Mouse (Mus musculus) monocyte, adult 59 days (primary cell): ENCODE measurements around the gene Setdb1. TPM values are rescaled to one million over a fixed set of nuclear protein-coding genes. Genes with fewer than 3 reads are reported as not detected.

Experiments
- total RNA-seq, 2 experiments: library from RNA; stranded (reverse); gene quantifications; one replicate each; pipeline ENCODE4 v1.2.4; 2023

Gene Setdb1
- 10 to 100 TPM; 25.5 to 30.8 TPM for total RNA-seq

DNA sequence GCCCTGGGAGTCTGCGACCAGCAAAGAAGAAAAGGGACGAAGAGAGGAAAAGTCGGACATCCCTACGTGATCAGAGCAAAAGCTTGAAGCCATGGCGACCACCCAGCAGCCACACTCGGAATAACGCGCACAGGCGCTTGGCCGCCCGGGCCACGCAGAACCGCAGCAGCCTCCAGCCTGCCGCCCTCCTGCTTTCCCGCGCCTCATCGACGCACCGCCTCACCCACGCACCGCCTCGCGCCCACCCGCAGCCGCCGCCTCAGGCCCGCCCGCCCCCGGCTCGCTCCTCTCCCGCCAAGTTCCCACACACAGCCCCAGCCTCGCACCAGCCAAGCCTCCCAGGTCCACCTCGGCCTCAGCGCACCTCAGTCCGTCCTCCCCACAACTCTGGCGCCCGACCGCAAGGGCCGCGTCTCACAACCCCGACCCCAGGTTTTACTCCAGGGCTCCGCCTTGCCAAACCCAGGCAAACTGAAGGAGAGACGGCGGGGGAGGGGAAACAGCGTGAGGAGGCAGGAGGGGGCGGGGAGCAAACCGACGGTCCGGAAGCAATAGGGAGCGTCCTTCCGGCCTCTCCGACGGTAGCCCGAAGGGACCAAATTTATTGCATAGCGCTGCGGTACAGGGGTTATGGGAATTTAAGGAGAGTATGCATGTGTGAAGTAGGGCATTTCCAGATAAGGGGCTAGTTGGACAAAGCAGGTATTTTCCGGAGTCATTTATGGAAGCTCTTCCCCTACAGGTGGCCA, at the start of gene Setdb1:
TSS of gene Setdb1 (minus strand) at position 502 of the 749 bp plus-strand sequence.

DNA sequence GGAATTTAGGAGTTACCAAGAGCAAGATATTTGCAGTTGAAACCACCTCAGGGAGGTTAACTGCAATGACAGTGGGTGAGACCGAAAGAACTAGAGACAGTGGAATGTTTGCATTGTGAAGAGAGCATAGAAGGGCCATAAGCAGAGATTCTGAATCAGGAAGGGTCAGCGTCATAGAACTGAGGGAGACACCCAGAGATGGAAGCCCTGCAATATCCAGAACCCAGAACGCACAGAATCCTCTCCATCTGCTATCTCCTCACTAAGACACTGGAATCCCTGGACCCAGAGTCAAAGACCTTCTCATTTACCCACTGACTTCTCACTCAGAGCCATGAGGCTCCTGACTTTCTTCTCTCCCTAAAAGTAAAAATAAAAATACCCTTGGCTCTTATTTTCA, 45.7 kb upstream of the Setdb1 start, which contains the start of gene 4930558C23Rik:
TSS of gene 4930558C23Rik (minus strand) at position 101 of the 400 bp plus-strand sequence.

DNA sequence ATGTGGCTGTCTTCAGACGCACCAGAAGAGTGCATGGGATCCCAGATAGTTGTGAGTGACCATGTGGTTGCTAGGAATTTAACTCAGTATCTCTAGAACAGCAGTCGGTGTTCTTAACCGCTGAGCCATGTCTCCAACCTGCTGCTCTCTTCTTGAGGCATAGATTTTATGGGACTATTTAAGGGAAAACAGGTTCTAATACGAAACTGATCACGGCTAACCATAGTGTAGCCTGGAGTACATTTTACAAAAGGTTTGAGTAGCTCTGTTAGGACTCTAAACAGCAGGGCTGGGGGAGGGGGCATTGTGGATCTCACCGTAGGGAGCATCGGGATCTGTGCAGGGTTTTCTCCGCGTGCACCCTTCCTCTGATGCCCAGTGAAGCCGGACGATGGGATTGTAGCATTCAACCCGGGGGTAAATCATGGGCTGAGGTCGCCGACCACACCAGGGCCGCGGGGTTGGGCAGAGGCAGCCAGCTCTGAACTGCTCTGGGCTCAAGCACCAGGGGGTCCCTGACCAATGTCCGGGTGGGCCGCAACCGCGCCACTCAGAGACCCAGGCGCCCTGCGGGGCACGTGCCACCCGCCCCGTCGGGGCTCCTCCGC, 42.4 kb downstream of the Setdb1 start, which contains the start of gene Cers2:
TSS of gene Cers2 (plus strand) at position 306 of the 608 bp plus-strand sequence.

DNA sequence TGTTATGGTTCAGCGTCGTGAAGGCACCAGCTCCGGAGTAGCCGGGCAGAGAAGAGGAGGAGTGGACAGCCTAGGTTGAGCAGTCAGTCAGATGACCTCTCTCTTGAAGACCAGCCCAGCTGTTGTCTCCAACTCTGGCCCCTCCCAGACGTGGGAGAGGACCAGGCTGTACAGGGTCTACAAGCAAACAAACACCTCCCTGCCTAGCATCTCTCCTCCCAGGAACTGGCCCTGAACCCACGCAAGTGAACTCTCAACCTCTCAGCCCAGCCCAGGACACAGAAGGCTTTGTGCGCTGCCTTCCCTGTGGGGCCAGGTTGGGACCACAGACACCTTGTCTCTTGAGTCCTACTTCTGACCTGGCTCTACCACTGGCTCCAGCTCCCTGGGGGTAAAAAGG, 49.9 kb downstream of the Setdb1 start, which contains the start of gene Anxa9:
TSS of gene Anxa9 (minus strand) at position 77 of the 400 bp plus-strand sequence.

DNA sequence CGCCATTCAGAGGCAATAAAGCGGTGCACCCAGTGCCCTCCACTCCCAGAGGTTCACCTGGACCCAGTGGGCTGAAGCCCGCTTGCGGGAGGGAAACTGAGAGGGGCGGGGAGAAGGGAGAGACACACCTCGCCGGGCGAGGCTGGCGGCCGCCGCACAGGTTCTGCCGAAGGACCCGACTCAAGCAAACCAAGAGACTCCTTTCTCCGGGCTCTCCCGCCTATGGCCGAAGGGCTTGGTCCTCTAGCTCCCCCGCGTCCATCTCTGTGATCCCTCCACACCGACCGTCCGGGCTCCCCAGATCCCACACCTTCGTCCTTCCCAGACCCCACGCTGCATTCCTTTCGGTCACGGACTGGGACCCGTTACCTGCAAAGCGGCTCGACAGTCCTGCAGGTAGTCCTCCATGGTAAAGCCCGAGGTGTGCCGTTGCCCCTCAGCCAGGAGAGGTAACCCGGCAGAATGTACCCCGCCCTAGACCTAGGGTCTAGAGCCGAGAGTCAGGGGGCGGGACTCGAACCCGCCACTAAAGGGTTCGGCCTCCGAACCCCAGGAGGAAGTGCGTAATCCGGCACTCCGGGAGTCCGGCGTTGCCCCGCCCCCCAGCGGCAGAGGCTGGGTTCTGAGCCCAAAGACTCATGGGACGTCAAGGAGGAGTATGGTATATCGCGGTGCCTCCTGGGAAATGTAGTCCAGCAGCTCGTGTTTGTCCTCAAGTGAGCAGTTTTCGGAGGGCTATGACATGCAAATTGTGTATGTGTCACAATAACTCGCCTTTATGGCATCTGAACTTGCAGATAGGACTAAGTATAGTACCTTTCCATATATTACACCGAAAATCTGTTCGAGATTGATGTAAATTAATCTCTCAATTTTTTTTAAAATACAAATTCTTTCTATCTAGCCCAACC, 75.5 kb downstream of the Setdb1 start, which contains the start of the genes Mindy1 and Prune1:
TSS of gene Mindy1 (plus strand) at position 130 of the 911 bp plus-strand sequence.
TSS of gene Prune1 (minus strand) at position 861 of the 911 bp plus-strand sequence.

Other genes with a start within 250 kb of the Setdb1 start
- 10 to 100 TPM; 39.0 to 47.0 TPM for gene Vps72, start 246.2 kb downstream of the Setdb1 start, total RNA-seq
- gene Tmod4, start 232.7 kb downstream of the Setdb1 start, total RNA-seq: 1 to 10 TPM; 1.0 to 2.3 TPM
- gene Scnm1, start 223.2 kb downstream of the Setdb1 start, total RNA-seq: 10 to 100 TPM; 67.3 to 70.8 TPM
- 1 to 10 TPM; 1.9 to 2.0 TPM for gene Lysmd1, start 223.1 kb downstream of the Setdb1 start, total RNA-seq
- gene Tnfaip8l2, start 214.8 kb downstream of the Setdb1 start, total RNA-seq: 100 to 1,000 TPM; 119 to 126 TPM
- gene Sema6c, start 196.7 kb downstream of the Setdb1 start, total RNA-seq: under 1 TPM; 0.34 to 0.61 TPM
- 10 to 100 TPM; 42.6 to 48.5 TPM for gene Gabpb2, start 139.3 kb downstream of the Setdb1 start, total RNA-seq
- gene Cdc42se1, start 128.5 kb downstream of the Setdb1 start, total RNA-seq: 100 to 1,000 TPM; 244 to 259 TPM
- gene Mllt11, start 125.0 kb downstream of the Setdb1 start, total RNA-seq: 1 to 10 TPM; 5.6 to 5.7 TPM
- under 1 TPM in 1 of 2 experiments, not detected in 1; 0.43 TPM for gene Gm128, start 115.6 kb downstream of the Setdb1 start, total RNA-seq
- gene Bnipl, start 106.0 kb downstream of the Setdb1 start, total RNA-seq: not detected
- 10 to 100 TPM; 37.3 to 42.4 TPM for gene Mindy1, start 75.9 kb downstream of the Setdb1 start, total RNA-seq
- gene Prune1, start 75.1 kb downstream of the Setdb1 start, total RNA-seq: 10 to 100 TPM in 1 of 2 experiments, 1 to 10 TPM in 1; 9.9 to 10.5 TPM
- gene Anxa9, start 50.0 kb downstream of the Setdb1 start, total RNA-seq: 1 to 10 TPM; 2.5 to 3.0 TPM
- 100 to 1,000 TPM; 131 to 142 TPM for gene Cers2, start 42.4 kb downstream of the Setdb1 start, total RNA-seq
- not detected for gene 4930558C23Rik, start 45.6 kb upstream of the Setdb1 start, total RNA-seq
- gene Arnt, start 77.2 kb upstream of the Setdb1 start, total RNA-seq: 10 to 100 TPM; 77.1 to 83.2 TPM
- 1 to 10 TPM; 1.5 to 1.8 TPM for gene Ctsk, start 142.1 kb upstream of the Setdb1 start, total RNA-seq
- gene Ctss, start 169.6 kb upstream of the Setdb1 start, total RNA-seq: 1,000 to 10,000 TPM; 1,732 to 1,842 TPM
- gene Hormad1, start 202.5 kb upstream of the Setdb1 start, total RNA-seq: not detected
- 10 to 100 TPM; 37.5 to 42.9 TPM for gene Golph3l, start 231.7 kb upstream of the Setdb1 start, total RNA-seq